Mouse (Mus musculus) intestine, embryonic 16.5 days (tissue): ENCODE data around the gene Pctp. TPM values are rescaled to one million over a fixed set of nuclear protein-coding genes. Genes with fewer than 3 reads are reported as not detected.

Experiments used
- ATAC-seq: fragments of 200-750 bp; cut with Nextera tagmentation; 2 replicates; pipeline ENCODE4 v1.8.0; 2017; ENCODE audit warnings: moderate TSS enrichment, moderate library complexity
- H3K27ac ChIP-seq: fragments of 300-500 bp; sonication (generic); 2 replicates; pipeline ENCODE4 v1.5.1; 2014; ENCODE audit warnings: mild to moderate bottlenecking, low read length
- H3K27me3 ChIP-seq: fragments of 300-500 bp; sonication (generic); replicated peaks from 2 replicates; pipeline ENCODE4 v1.6.1; 2014; ENCODE audit warnings: low read length, control low read depth, mixed read lengths; ENCODE audit not compliant: control insufficient read depth, insufficient read depth
- H3K36me3 ChIP-seq: fragments of 300-500 bp; sonication (generic); 2 replicates; pipeline ENCODE4 v1.6.1; 2014; ENCODE audit warnings: low read length, control low read depth; ENCODE audit not compliant: control insufficient read depth, insufficient read depth
- H3K4me1 ChIP-seq: fragments of 300-500 bp; sonication (generic); 2 replicates; pipeline ENCODE4 v1.6.1; 2014; ENCODE audit warnings: low read length, control low read depth, mixed read lengths; ENCODE audit not compliant: control insufficient read depth, insufficient read depth
- H3K4me2 ChIP-seq: fragments of 300-500 bp; sonication (generic); 2 replicates; pipeline ENCODE4 v1.6.1; 2014; ENCODE audit warnings: low read depth, low read length, control low read depth
- H3K4me3 ChIP-seq: fragments of 300-500 bp; sonication (generic); 2 replicates; pipeline ENCODE4 v1.5.1; 2014; ENCODE audit warnings: mild to moderate bottlenecking, low read length
- H3K9ac ChIP-seq: fragments of 300-500 bp; sonication (generic); 2 replicates; pipeline ENCODE4 v1.6.1; 2014; ENCODE audit warnings: low read depth, low read length
- H3K9me3 ChIP-seq: fragments of 300-500 bp; sonication (generic); 2 replicates; pipeline ENCODE4 v1.6.1; 2016; ENCODE audit warnings: low read length, control low read depth; ENCODE audit not compliant: control insufficient read depth
- WGBS: fragments of 180-500 bp; shearing (Covaris S2); extraction: QIAGEN DNeasy Blood & Tissue Kit; methylation state at CpG from one replicate; pipeline ENCODE4 v1.1.7; 2014; 5-methylcytosine and 5-hydroxymethylcytosine counted together
- polyA plus RNA-seq: library from polyadenylated mRNA; unstranded; fragments of >200 nt; fragmentation: Nextera tagmentation; extraction: Ambion mirVana; gene quantifications from 2 replicates; pipeline ENCODE4 v1.2.1, GENCODE M21; 2015

The Pctp gene
- polyA plus RNA-seq, 1 experiment from 2014 or later, result 24.5 TPM

DNA sequence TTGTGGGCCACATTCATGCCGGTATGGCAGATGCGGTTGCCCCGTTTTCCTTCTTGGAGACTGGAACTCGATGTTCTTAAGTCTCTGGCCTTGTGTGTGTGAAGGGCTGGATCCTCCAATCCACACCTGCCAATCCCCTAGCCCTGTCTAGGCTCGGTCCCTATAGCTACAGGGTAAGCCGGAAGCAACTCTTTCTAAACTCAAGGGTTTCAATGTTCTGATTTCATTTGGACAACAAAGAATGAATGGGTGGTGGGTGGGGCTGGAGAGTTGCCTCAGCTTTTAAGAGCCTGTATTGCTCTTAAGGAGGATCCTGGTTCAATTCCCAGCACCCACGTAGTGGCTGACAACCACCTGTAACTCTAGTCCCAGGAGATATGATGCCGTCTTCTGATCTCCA, 16.2 kb downstream of the Pctp start:
- H3K27me3 ChIP-seq, result no peaks in the 10 kb centered on the region
- 89% methylated on average over 8 of the region's 8 CpGs for WGBS

GRCm38 (mm10) chr11:89985200-89986187, 17.2 kb downstream of the Pctp start:
- WGBS, result 69% methylated on average over 10 of the region's 10 CpGs
- H3K9me3 ChIP-seq, result no peaks in the 10 kb centered on the region
- no peak for ATAC-seq
- H3K4me3 ChIP-seq, result no peak overlapping the region
- no peaks in the 10 kb centered on the region for H3K36me3 ChIP-seq
- H3K27me3 ChIP-seq, result no peaks in the 10 kb centered on the region
- H3K27ac ChIP-seq, result no peak overlapping the region
- no peak overlapping the region for H3K9ac ChIP-seq
- no peaks in the 10 kb centered on the region for H3K4me1 ChIP-seq
- no peak overlapping the region for H3K4me2 ChIP-seq

More for the DNA sequence above, 16.2 kb downstream of the Pctp start:
- Histone ChIP-seq H3K9me3 (no peaks in the 10 kb centered on the region), H3K4me2 (no peak overlapping the region), H3K36me3 (no peaks in the 10 kb centered on the region), H3K4me1 (no peaks in the 10 kb centered on the region), H3K9ac (no peak overlapping the region), H3K4me3 (no peak overlapping the region), H3K27ac (no peak overlapping the region)
- ATAC-seq, result no peak

- H3K27ac ChIP-seq, result no peak overlapping the region
- ATAC-seq, result no peak
- no peaks in the 10 kb centered on the region for H3K36me3 ChIP-seq
- H3K4me2 ChIP-seq, result no peak overlapping the region
- H3K27me3 ChIP-seq, result no peaks in the 10 kb centered on the region
- 95% methylated on average over 5 of the region's 5 CpGs for whole genome bisulfite sequencing
- H3K4me1 ChIP-seq, result no peaks in the 10 kb centered on the region
- no peaks in the 10 kb centered on the region for H3K9me3 ChIP-seq
- H3K4me3 ChIP-seq, result no peak overlapping the region
- no peak overlapping the region for H3K9ac ChIP-seq
Measured at GRCm38 (mm10) chr11:89984436-89984835, 18.3 kb downstream of the Pctp start.

GRCm38 (mm10) chr11:89982918-89983317, 19.8 kb downstream of the Pctp start:
- Histone ChIP-seq H3K4me3 (no peak overlapping the region), H3K27ac (no peak overlapping the region), H3K9ac (no peak overlapping the region), H3K4me1 (peaks cover 8% of the 10 kb centered on the region; the same call in 1 of the 2 replicates), H3K4me2 (no peak overlapping the region), H3K9me3 (no peaks in the 10 kb centered on the region), H3K36me3 (no peaks in the 10 kb centered on the region), H3K27me3 (no peaks in the 10 kb centered on the region)
- no peak for ATAC-seq
- 67% methylated on average over 2 of the region's 2 CpGs for WGBS

DNA sequence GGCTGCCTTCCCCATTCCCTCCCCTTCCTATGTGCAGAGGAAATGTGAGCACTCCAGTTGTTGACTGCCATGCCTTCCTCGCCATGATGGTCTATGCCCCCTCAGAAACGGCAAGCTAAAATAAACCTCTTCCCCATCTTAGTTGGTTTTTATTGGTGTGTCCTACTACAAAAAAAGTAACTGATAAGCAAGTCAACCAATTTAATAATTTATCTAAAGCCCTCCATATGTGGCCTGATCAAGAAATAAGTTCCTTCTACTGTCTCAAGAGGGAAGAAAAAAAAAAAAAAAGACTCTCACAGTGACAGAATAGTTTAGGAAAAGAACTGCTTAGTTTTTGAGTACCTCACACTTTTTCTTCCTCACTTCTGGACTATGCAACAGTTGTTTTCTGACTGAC, 22.6 kb downstream of the Pctp start:
- no peak for ATAC-seq
- no peak overlapping the region for H3K4me3 ChIP-seq
- H3K4me2 ChIP-seq, result no peak overlapping the region
- H3K4me1 ChIP-seq, result peaks cover 10% of the 10 kb centered on the region; the same call in 1 of the 2 replicates
- 97% methylated on average over 2 of the region's 2 CpGs for WGBS
- H3K27ac ChIP-seq, result no peak overlapping the region
- H3K36me3 ChIP-seq, result no peaks in the 10 kb centered on the region
- no peak overlapping the region for H3K9ac ChIP-seq
- no peaks in the 10 kb centered on the region for H3K27me3 ChIP-seq
- no peaks in the 10 kb centered on the region for H3K9me3 ChIP-seq

- Histone ChIP-seq H3K4me3 (no peak overlapping the region), H3K4me1 (peaks cover 10% of the 10 kb centered on the region; the same call in 1 of the 2 replicates), H3K27me3 (no peaks in the 10 kb centered on the region), H3K27ac (peak overlapping the region; percentile 56), H3K36me3 (no peaks in the 10 kb centered on the region), H3K9me3 (no peaks in the 10 kb centered on the region), H3K9ac (0 out of 2 replicates have a peak overlapping the region, but pooled peaks have one; percentile 8), H3K4me2 (no peak overlapping the region)
- no peak for ATAC-seq
- WGBS, result 50% methylated on average over 11 of the region's 11 CpGs
Measured at GRCm38 (mm10) chr11:89978914-89979818, 23.5 kb downstream of the Pctp start.

- Histone ChIP-seq H3K9ac (no peak overlapping the region), H3K4me3 (no peak overlapping the region), H3K36me3 (no peaks in the 10 kb centered on the region), H3K27ac (peak overlapping the region; percentile 56), H3K9me3 (no peaks in the 10 kb centered on the region), H3K4me2 (no peak overlapping the region), H3K27me3 (no peaks in the 10 kb centered on the region), H3K4me1 (peaks cover 10% of the 10 kb centered on the region; the same call in 1 of the 2 replicates)
- 21% methylated on average over 11 of the region's 11 CpGs for WGBS
- peak; percentile 79 for ATAC-seq
Measured at GRCm38 (mm10) chr11:89978353-89978831, 24.3 kb downstream of the Pctp start.

GRCm38 (mm10) chr11:89977746-89978352, 24.8 kb downstream of the Pctp start:
- no peak overlapping the region for H3K4me2 ChIP-seq
- H3K27me3 ChIP-seq, result no peaks in the 10 kb centered on the region
- H3K36me3 ChIP-seq, result no peaks in the 10 kb centered on the region
- H3K4me1 ChIP-seq, result peaks cover 10% of the 10 kb centered on the region; the same call in 1 of the 2 replicates
- ATAC-seq, result 0 out of 2 replicates have a peak, but pooled peaks have one; percentile 42
- H3K9ac ChIP-seq, result no peak overlapping the region
- 49% methylated on average over 7 of the region's 7 CpGs for WGBS
- peak overlapping the region; percentile 56 for H3K27ac ChIP-seq
- no peak overlapping the region for H3K4me3 ChIP-seq
- H3K9me3 ChIP-seq, result no peaks in the 10 kb centered on the region
